Mouse (Mus musculus) forebrain, embryonic 13.5 days (tissue): ENCODE data around the gene Cryaa. TPM values are rescaled to one million over a fixed set of nuclear protein-coding genes. Genes with fewer than 3 reads are reported as not detected.
A peak's percentile ranks its signal among the peaks of the same experiment; 100 is the strongest.

ENCODE experiments used
- ATAC-seq: fragments of 200-750 bp; cut with Nextera tagmentation; 2 replicates; pipeline ENCODE4 v1.8.0; 2017
- H3K27ac ChIP-seq: fragments of 300-500 bp; sonication (generic); 2 replicates; pipeline ENCODE4 v1.5.1; 2015; ENCODE audit warnings: inconsistent platforms, mild to moderate bottlenecking, moderate library complexity
- H3K27me3 ChIP-seq: fragments of 300-500 bp; sonication (generic); 2 replicates; pipeline ENCODE4 v1.6.1; 2015; ENCODE audit warnings: mild to moderate bottlenecking, inconsistent platforms
- H3K36me3 ChIP-seq: fragments of 300-500 bp; sonication (generic); 2 replicates; pipeline ENCODE4 v1.6.1; 2015; ENCODE audit warnings: mild to moderate bottlenecking, inconsistent platforms; ENCODE audit not compliant: poor library complexity, severe bottlenecking
- H3K4me1 ChIP-seq: fragments of 300-500 bp; sonication (generic); 2 replicates; pipeline ENCODE4 v1.6.1; 2015; ENCODE audit warnings: inconsistent platforms
- H3K4me2 ChIP-seq: fragments of 300-500 bp; sonication (generic); 2 replicates; pipeline ENCODE4 v1.6.1; 2015; ENCODE audit warnings: inconsistent platforms, mild to moderate bottlenecking, moderate library complexity
- H3K4me3 ChIP-seq: fragments of 300-500 bp; sonication (generic); 2 replicates; pipeline ENCODE4 v1.5.1; 2015; ENCODE audit warnings: mild to moderate bottlenecking, inconsistent platforms
- H3K9ac ChIP-seq: fragments of 300-500 bp; sonication (generic); 2 replicates; pipeline ENCODE4 v1.6.1; 2015; ENCODE audit warnings: mild to moderate bottlenecking, inconsistent platforms
- H3K9me3 ChIP-seq: fragments of 300-500 bp; sonication (generic); replicated peaks from 2 replicates; pipeline ENCODE4 v1.6.1; 2016; ENCODE audit warnings: inconsistent platforms
- WGBS: fragments of 180-500 bp; shearing (Covaris S2); methylation state at CpG from one replicate; pipeline ENCODE4 v1.1.7; 2015; 5-methylcytosine and 5-hydroxymethylcytosine counted together
- polyA plus RNA-seq: library from polyadenylated mRNA; unstranded; fragments of >200 nt; fragmentation: Nextera tagmentation; extraction: Ambion mirVana; gene quantifications from 2 replicates; pipeline ENCODE4 v1.2.1, GENCODE M21; 2015

Gene Cryaa
- polyA plus RNA-seq, 1 experiment from 2014 or later: not detected

- Histone ChIP-seq H3K9ac (no peak overlapping the region), H3K27ac (no peak overlapping the region), H3K27me3 (no peaks in the 10 kb centered on the region), H3K4me2 (no peak overlapping the region), H3K36me3 (no peaks in the 10 kb centered on the region), H3K9me3 (no peaks in the 10 kb centered on the region), H3K4me3 (no peak overlapping the region), H3K4me1 (no peaks in the 10 kb centered on the region)
- ATAC-seq: peak; percentile 57; the same call in 1 of the 2 replicates
- 17% methylated on average over 4 of the region's 4 CpGs for WGBS
Measured at GRCm38 (mm10) chr17:31664760-31665159, 12.8 kb upstream of the Cryaa start.

GRCm38 (mm10) chr17:31668306-31668705 is 9.3 kb upstream of the Cryaa start:
- Histone ChIP-seq H3K4me1 (no peaks in the 10 kb centered on the region), H3K27ac (no peak overlapping the region), H3K27me3 (no peaks in the 10 kb centered on the region), H3K9me3 (no peaks in the 10 kb centered on the region), H3K4me2 (no peak overlapping the region), H3K9ac (no peak overlapping the region), H3K36me3 (no peaks in the 10 kb centered on the region), H3K4me3 (no peak overlapping the region)
- WGBS: 87% methylated on average over 6 of the region's 9 CpGs
- no peak for ATAC-seq

GRCm38 (mm10) chr17:31670163-31670562 is 7.4 kb upstream of the Cryaa start:
- 17% methylated on average over 11 of the region's 11 CpGs for WGBS
- H3K9ac ChIP-seq: no peak overlapping the region
- no peak for ATAC-seq

GRCm38 (mm10) chr17:31671698-31672097 is 5.9 kb upstream of the Cryaa start:
- WGBS: 70% methylated on average over 8 of the region's 8 CpGs

More at GRCm38 (mm10) chr17:31670163-31670562, 7.4 kb upstream of the Cryaa start:
- Histone ChIP-seq H3K36me3 (no peaks in the 10 kb centered on the region), H3K4me2 (no peak overlapping the region), H3K9me3 (no peaks in the 10 kb centered on the region), H3K27ac (no peak overlapping the region), H3K4me1 (no peaks in the 10 kb centered on the region), H3K27me3 (no peaks in the 10 kb centered on the region), H3K4me3 (no peak overlapping the region)

GRCm38 (mm10) chr17:31672279-31672678 is 5.3 kb upstream of the Cryaa start:
- Histone ChIP-seq H3K4me2 (no peak overlapping the region), H3K9ac (no peak overlapping the region), H3K4me3 (no peak overlapping the region), H3K27me3 (no peaks in the 10 kb centered on the region), H3K36me3 (no peaks in the 10 kb centered on the region), H3K9me3 (no peaks in the 10 kb centered on the region), H3K27ac (no peak overlapping the region), H3K4me1 (no peaks in the 10 kb centered on the region)
- no peak for ATAC-seq
- 87% methylated on average over 12 of the region's 12 CpGs for WGBS

More at GRCm38 (mm10) chr17:31671698-31672097, 5.9 kb upstream of the Cryaa start:
- H3K4me1 ChIP-seq: no peaks in the 10 kb centered on the region
- no peaks in the 10 kb centered on the region for H3K36me3 ChIP-seq
- no peaks in the 10 kb centered on the region for H3K27me3 ChIP-seq
- ATAC-seq: no peak
- no peaks in the 10 kb centered on the region for H3K9me3 ChIP-seq
- H3K4me2 ChIP-seq: no peak overlapping the region
- H3K9ac ChIP-seq: no peak overlapping the region
- no peak overlapping the region for H3K4me3 ChIP-seq
- no peak overlapping the region for H3K27ac ChIP-seq

- Histone ChIP-seq H3K27ac (no peak overlapping the region), H3K4me2 (no peak overlapping the region), H3K4me1 (no peaks in the 10 kb centered on the region), H3K9me3 (no peaks in the 10 kb centered on the region), H3K36me3 (no peaks in the 10 kb centered on the region), H3K9ac (no peak overlapping the region), H3K27me3 (no peaks in the 10 kb centered on the region), H3K4me3 (no peak overlapping the region)
- no peak for ATAC-seq
- 100% methylated on average over 1 of the region's 1 CpGs for WGBS
Measured at GRCm38 (mm10) chr17:31674426-31674825, 3.2 kb upstream of the Cryaa start.

GRCm38 (mm10) chr17:31680450-31680849 is 2.8 kb downstream of the Cryaa start:
- H3K9ac ChIP-seq: no peak overlapping the region
- no peak overlapping the region for H3K27ac ChIP-seq
- 0 out of 2 replicates have a peak, but pooled peaks cover 2% of the 10 kb centered on the region for H3K4me1 ChIP-seq
- 93% methylated on average over 2 of the region's 2 CpGs for WGBS
- no peaks in the 10 kb centered on the region for H3K27me3 ChIP-seq
- no peak for ATAC-seq
- H3K9me3 ChIP-seq: no peaks in the 10 kb centered on the region
- H3K4me3 ChIP-seq: no peak overlapping the region
- no peak overlapping the region for H3K4me2 ChIP-seq
- no peaks in the 10 kb centered on the region for H3K36me3 ChIP-seq

GRCm38 (mm10) chr17:31685514-31686224 is 8.1 kb downstream of the Cryaa start:
- Histone ChIP-seq H3K9ac (peak overlapping the region; percentile 38; the same call in 1 of the 2 replicates), H3K4me2 (peak overlapping the region; percentile 20; the same call in 1 of the 2 replicates), H3K36me3 (no peaks in the 10 kb centered on the region), H3K9me3 (no peaks in the 10 kb centered on the region), H3K4me1 (peaks cover 13% of the 10 kb centered on the region), H3K4me3 (no peak overlapping the region), H3K27me3 (0 out of 2 replicates have a peak, but pooled peaks cover under 1% of the 10 kb centered on the region), H3K27ac (peak overlapping the region; percentile 68)
- ATAC-seq: peak; percentile 91
- WGBS: 16% methylated on average over 17 of the region's 17 CpGs

- Histone ChIP-seq H3K27ac (peak overlapping the region; percentile 68; the same call in 1 of the 2 replicates), H3K9ac (peak overlapping the region; percentile 38; the same call in 1 of the 2 replicates), H3K4me1 (peaks cover 13% of the 10 kb centered on the region)
Measured at GRCm38 (mm10) chr17:31686225-31686564, 8.6 kb downstream of the Cryaa start.

GRCm38 (mm10) chr17:31688112-31688511 is 10.5 kb downstream of the Cryaa start:
- Histone ChIP-seq H3K4me2 (no peak overlapping the region), H3K36me3 (no peaks in the 10 kb centered on the region), H3K4me3 (no peak overlapping the region), H3K27me3 (peaks cover 2% of the 10 kb centered on the region; the same call in 1 of the 2 replicates), H3K4me1 (peaks cover 19% of the 10 kb centered on the region), H3K27ac (no peak overlapping the region), H3K9me3 (no peaks in the 10 kb centered on the region), H3K9ac (no peak overlapping the region)
- WGBS: 88% methylated on average over 9 of the region's 9 CpGs
- no peak for ATAC-seq

More at GRCm38 (mm10) chr17:31686225-31686564, 8.6 kb downstream of the Cryaa start:
- no peak overlapping the region for H3K4me2 ChIP-seq
- 0 out of 2 replicates have a peak, but pooled peaks cover 2% of the 10 kb centered on the region for H3K27me3 ChIP-seq
- H3K36me3 ChIP-seq: no peaks in the 10 kb centered on the region
- ATAC-seq: no peak
- 31% methylated on average over 3 of the region's 3 CpGs for WGBS
- no peak overlapping the region for H3K4me3 ChIP-seq
- no peaks in the 10 kb centered on the region for H3K9me3 ChIP-seq

- no peak for ATAC-seq
- Histone ChIP-seq H3K4me1 (peaks cover 30% of the 10 kb centered on the region), H3K9ac (no peak overlapping the region), H3K4me2 (no peak overlapping the region), H3K36me3 (no peaks in the 10 kb centered on the region), H3K9me3 (no peaks in the 10 kb centered on the region), H3K27me3 (peaks cover 2% of the 10 kb centered on the region; the same call in 1 of the 2 replicates), H3K4me3 (no peak overlapping the region), H3K27ac (no peak overlapping the region)
- WGBS: 52% methylated on average over 1 of the region's 1 CpGs
Measured at GRCm38 (mm10) chr17:31689606-31690005, 12.0 kb downstream of the Cryaa start.

GRCm38 (mm10) chr17:31692918-31693317 is 15.3 kb downstream of the Cryaa start:
- 0 out of 2 replicates have a peak, but pooled peaks have one; percentile 4 for ATAC-seq

More at GRCm38 (mm10) chr17:31692918-31693317, 15.3 kb downstream of the Cryaa start:
- Histone ChIP-seq H3K9ac (no peak overlapping the region), H3K9me3 (no peaks in the 10 kb centered on the region), H3K36me3 (no peaks in the 10 kb centered on the region), H3K27me3 (peaks cover 2% of the 10 kb centered on the region; the same call in 1 of the 2 replicates), H3K4me3 (no peak overlapping the region), H3K27ac (no peak overlapping the region), H3K4me2 (peak overlapping the region; percentile 52; the same call in 1 of the 2 replicates), H3K4me1 (peaks cover 17% of the 10 kb centered on the region)
- WGBS: 49% methylated on average over 5 of the region's 5 CpGs
